Mouse (Mus musculus): ENCODE results near the gene Gabrb1.
"Not testable (repeated sequence)": the region's sequence is repeated elsewhere in the genome, so short reads cannot be mapped to it uniquely, and the experiment has no call there.

The Gabrb1 gene

GRCm38 (mm10) chr5:72036954-72037353 is 379.0 kb downstream of the Gabrb1 start:
- DNase-seq (ENCODE audit: low read depth, low spot score) = no peak

GRCm38 (mm10) chr5:72043226-72044151 is 385.6 kb downstream of the Gabrb1 start:
- no peak for DNase-seq (ENCODE audit: low read depth, low spot score)

- no peak for DNase-seq (ENCODE audit: low read depth, low spot score)
These were observed 388.3 kb downstream of the Gabrb1 start for GRCm38 (mm10) chr5:72046261-72046660.

GRCm38 (mm10) chr5:72064079-72064478 is 406.2 kb downstream of the Gabrb1 start:
- DNase-seq (ENCODE audit: low read depth, low spot score) = no peak

- no peak for DNase-seq (ENCODE audit: low read depth, low spot score)
These were observed 410.9 kb downstream of the Gabrb1 start for GRCm38 (mm10) chr5:72068826-72069225.

GRCm38 (mm10) chr5:72069398-72069797 is 411.5 kb downstream of the Gabrb1 start:
- DNase-seq (ENCODE audit: low read depth, low spot score) = not testable (repeated sequence)

- no peak for DNase-seq (ENCODE audit: low read depth, low spot score)
These were observed 418.9 kb downstream of the Gabrb1 start for GRCm38 (mm10) chr5:72076781-72077180.

- DNase-seq (ENCODE audit: low read depth, low spot score) = no peak
These were observed 428.6 kb downstream of the Gabrb1 start for GRCm38 (mm10) chr5:72086518-72086917.

GRCm38 (mm10) chr5:72094582-72094981 is 436.7 kb downstream of the Gabrb1 start:
- peak; percentile 47 for DNase-seq (ENCODE audit: low read depth, low spot score)

- DNase-seq (ENCODE audit: low read depth, low spot score) = no peak
These were observed 437.1 kb downstream of the Gabrb1 start for GRCm38 (mm10) chr5:72095015-72095414.

- DNase-seq (ENCODE audit: low read depth, low spot score) = no peak
These were observed 446.5 kb downstream of the Gabrb1 start for GRCm38 (mm10) chr5:72104274-72104921.

- DNase-seq (ENCODE audit: low read depth, low spot score) = no peak
These were observed 464.6 kb downstream of the Gabrb1 start for GRCm38 (mm10) chr5:72122414-72123037.

GRCm38 (mm10) chr5:72126681-72127080 is 468.8 kb downstream of the Gabrb1 start:
- no peak for DNase-seq (ENCODE audit: low read depth, low spot score)

- no peak for DNase-seq (ENCODE audit: low read depth, low spot score)
These were observed 476.0 kb downstream of the Gabrb1 start for GRCm38 (mm10) chr5:72133906-72134305.

GRCm38 (mm10) chr5:72138256-72138655 is 480.3 kb downstream of the Gabrb1 start:
- no peak for DNase-seq (ENCODE audit: low read depth, low spot score)

GRCm38 (mm10) chr5:72139619-72140018 is 481.7 kb downstream of the Gabrb1 start:
- DNase-seq (ENCODE audit: low read depth, low spot score) = no peak

GRCm38 (mm10) chr5:72148679-72149078 is 490.8 kb downstream of the Gabrb1 start:
- no peak for DNase-seq (ENCODE audit: low read depth, low spot score)

GRCm38 (mm10) chr5:72150870-72151269 is 493.0 kb downstream of the Gabrb1 start:
- DNase-seq (ENCODE audit: low read depth, low spot score) = no peak

GRCm38 (mm10) chr5:72155686-72156085 is 497.8 kb downstream of the Gabrb1 start:
- DNase-seq (ENCODE audit: low read depth, low spot score) = not testable (repeated sequence)

GRCm38 (mm10) chr5:72156598-72156997 is 498.7 kb downstream of the Gabrb1 start:
- no peak for DNase-seq (ENCODE audit: low read depth, low spot score)

- DNase-seq (ENCODE audit: low read depth, low spot score) = no peak
These were observed 500.8 kb downstream of the Gabrb1 start for GRCm38 (mm10) chr5:72158667-72159066.

- no peak for DNase-seq (ENCODE audit: low read depth, low spot score)
These were observed 501.6 kb downstream of the Gabrb1 start for GRCm38 (mm10) chr5:72159537-72159936.
